In the genomic region with DNA sequence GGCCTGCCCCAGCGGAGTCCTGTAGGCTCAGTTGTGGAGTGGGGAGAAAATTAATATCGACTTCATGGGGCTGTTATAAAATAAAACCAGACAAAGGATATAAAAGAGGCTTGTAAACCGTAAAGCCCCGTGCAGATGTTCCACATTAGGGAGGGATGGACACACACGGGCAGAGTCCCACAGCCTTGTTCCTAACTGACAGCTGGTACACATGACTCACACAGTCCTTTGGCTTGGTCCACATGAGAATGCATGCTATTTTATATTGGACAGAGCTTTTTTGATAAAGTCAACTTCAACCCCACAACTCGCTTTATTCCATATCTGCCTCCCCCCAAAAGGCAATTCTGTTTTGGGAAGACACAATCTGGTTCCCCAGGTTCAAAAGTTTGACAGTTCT, we compare ENCODE assay signal across 9 mouse cellular contexts. TPM values are rescaled to one million over a fixed set of nuclear protein-coding genes. Genes with fewer than 3 reads are reported as not detected.
DNase-seq lines count a peak whose midpoint lies in the region; ATAC-seq and TF ChIP-seq lines count a peak whose summit lies in the region.
"Had no signal": no experiment of that assay in that cellular context is flagged by ENCODE, and none has a peak within 500 bp of the region (broad histone marks: within the 10 kb centered on the region; RNA-seq: fewer than 3 reads in every experiment).

No protein-coding gene starts in this region.

- no peak overlapping the region for H3K4me3 ChIP-seq in kidney, adult 2 months (ENCODE audit: insufficient read depth, low read depth, low read length)
- H3K4me3 ChIP-seq in hindbrain, embryonic 12.5 days: no peak overlapping the region
- no peak overlapping the region for H3K4me3 ChIP-seq in midbrain, embryonic 12.5 days

- H3K9ac ChIP-seq in hindbrain, embryonic 12.5 days: no peak overlapping the region
- H3K9ac ChIP-seq in midbrain, embryonic 12.5 days (replicated peaks): no peak overlapping the region

- peak overlapping the region; percentile 55; the same call in 1 of the 2 replicates for H3K27ac ChIP-seq in kidney, adult 2 months (ENCODE audit: insufficient read depth, low read depth, low read length)
- H3K27ac ChIP-seq in hindbrain, embryonic 12.5 days: peak overlapping the region; percentile 81
- H3K27ac ChIP-seq in midbrain, embryonic 12.5 days (replicated peaks): peak overlapping the region; percentile 77

- ATAC-seq in hindbrain, embryonic 12.5 days (ENCODE audit: low FRiP score): peak; percentile 72; the same call in 1 of the 2 replicates
- no peak for ATAC-seq in midbrain, embryonic 12.5 days (ENCODE audit: low FRiP score, low read depth)

- no peaks in the 10 kb centered on the region for H3K36me3 ChIP-seq in kidney, adult 2 months (ENCODE audit: control insufficient read depth, insufficient read depth, low read length)
- peaks cover 4% of the 10 kb centered on the region; the same call in 1 of the 2 replicates for H3K36me3 ChIP-seq in hindbrain, embryonic 12.5 days
- no peaks in the 10 kb centered on the region for H3K36me3 ChIP-seq in midbrain, embryonic 12.5 days
- H3K36me3 ChIP-seq: G1E had no signal

- H3K4me2 ChIP-seq in hindbrain, embryonic 12.5 days (replicated peaks): no peak overlapping the region
- H3K4me2 ChIP-seq in midbrain, embryonic 12.5 days (replicated peaks): no peak overlapping the region

- no peaks in the 10 kb centered on the region for H3K27me3 ChIP-seq in kidney, adult 2 months (replicated peaks; ENCODE audit: control insufficient read depth, insufficient read depth, low read length)
- H3K27me3 ChIP-seq in hindbrain, embryonic 12.5 days: no peaks in the 10 kb centered on the region
- no peaks in the 10 kb centered on the region for H3K27me3 ChIP-seq in midbrain, embryonic 12.5 days

- WGBS in kidney, adult 2 months: 63% methylated on average over 6 of the region's 6 CpGs
- 51% methylated on average over 6 of the region's 6 CpGs for WGBS in hindbrain, embryonic 12.5 days
- 68% methylated on average over 6 of the region's 6 CpGs for WGBS in midbrain, embryonic 12.5 days

- H3K4me1 ChIP-seq in kidney, adult 2 months (ENCODE audit: control insufficient read depth, insufficient read depth, low read length): peaks cover 63% of the 10 kb centered on the region
- H3K4me1 ChIP-seq in hindbrain, embryonic 12.5 days: peaks cover 74% of the 10 kb centered on the region
- H3K4me1 ChIP-seq in midbrain, embryonic 12.5 days: peaks cover 48% of the 10 kb centered on the region

- no peak for TF ChIP-seq POLR2A in kidney, adult 2 months (IDR thresholded peaks at IDR 0.05; ENCODE audit: low read depth, low read length)

- no peak for TF ChIP-seq CTCF in kidney, adult 2 months (conservative IDR thresholded peaks at IDR 0.05; ENCODE audit: insufficient read depth, insufficient read length, low read depth, low read length)

- H3K9me3 ChIP-seq in hindbrain, embryonic 12.5 days (replicated peaks): no peaks in the 10 kb centered on the region
- H3K9me3 ChIP-seq in midbrain, embryonic 12.5 days: no peaks in the 10 kb centered on the region
- H3K9me3 ChIP-seq: G1E had no signal

- no peak for DNase-seq in kidney, adult 2 months
- DNase-seq in kidney, postnatal 4 days: no peak
- peak; percentile 40 for DNase-seq in brain, adult 2 months (ENCODE audit: low read depth, low spot score)
- no peak for DNase-seq in embryo, embryonic 10.5 days (ENCODE audit: low spot score)
- DNase-seq in right cerebral cortex, postnatal 36 days (ENCODE audit: low spot score in 2 of 2): no peak
- no peak for DNase-seq in adrenal gland, postnatal 36 days

RNA-seq across cellular contexts. Expression of a gene that starts 59.6 kb away (rescaled TPM):
- polyA plus RNA-seq in kidney, adult 2 months (2012; rRNA removed): 57.1 and 59.4 TPM in 2 replicates
- polyA plus RNA-seq in hindbrain, embryonic 12.5 days (2016; fragmentation: Nextera tagmentation; extraction: Ambion mirVana): 10.0 and 10.1 TPM in 2 replicates
- 4.9 and 5.8 TPM in 2 replicates for polyA plus RNA-seq in midbrain, embryonic 12.5 days (2016; fragmentation: Nextera tagmentation; extraction: Ambion mirVana)
- total RNA-seq in adrenal gland, postnatal 36 days (2021): 100 to 1,000 TPM in 1 of 2 experiments, 10 to 100 TPM in 1; 51.4 to 110 TPM
- total RNA-seq: G1E had no signal
- polyA plus RNA-seq: G1E had no signal
